Mouse (Mus musculus) embryonic facial prominence, embryonic 13.5 days (tissue): ENCODE measurements at regions not wholly inside any gene's neighbourhood (a gene's known extent, or its start where the extent isn't known, plus 50 kb on each side); places are given as distances from the start of the nearest gene placed in this dataset.
"Not testable (repeated sequence)": the region's sequence is repeated elsewhere in the genome, so short reads cannot be mapped to it uniquely, and the experiment has no call there.

ENCODE experiments used
- ATAC-seq: fragments of 200-750 bp; cut with Nextera tagmentation; 2 replicates; pipeline ENCODE4 v1.8.0; 2017; ENCODE audit warnings: low read depth; ENCODE audit not compliant: insufficient number of reproducible peaks, insufficient read depth, low FRiP score, low TSS enrichment
- H3K27ac ChIP-seq: fragments of 300-500 bp; sonication (generic); 2 replicates; pipeline ENCODE4 v1.5.1; 2015; ENCODE audit warnings: moderate library complexity, mild to moderate bottlenecking, inconsistent platforms
- H3K27me3 ChIP-seq: fragments of 300-500 bp; sonication (generic); 2 replicates; pipeline ENCODE4 v1.6.1; 2015; ENCODE audit warnings: mild to moderate bottlenecking, inconsistent platforms
- H3K36me3 ChIP-seq: fragments of 300-500 bp; sonication (generic); 2 replicates; pipeline ENCODE4 v1.6.1; 2015; ENCODE audit warnings: mild to moderate bottlenecking, inconsistent platforms
- H3K4me1 ChIP-seq: fragments of 300-500 bp; sonication (generic); 2 replicates; pipeline ENCODE4 v1.6.1; 2015; ENCODE audit warnings: inconsistent platforms
- H3K4me2 ChIP-seq: fragments of 300-500 bp; sonication (generic); 2 replicates; pipeline ENCODE4 v1.6.1; 2015; ENCODE audit warnings: moderate library complexity, mild to moderate bottlenecking, inconsistent platforms
- H3K4me3 ChIP-seq: fragments of 300-500 bp; sonication (generic); 2 replicates; pipeline ENCODE4 v1.5.1; 2015; ENCODE audit warnings: mild to moderate bottlenecking, inconsistent platforms
- H3K9ac ChIP-seq: fragments of 300-500 bp; sonication (generic); 2 replicates; pipeline ENCODE4 v1.6.1; 2015; ENCODE audit warnings: mild to moderate bottlenecking, inconsistent platforms
- H3K9me3 ChIP-seq: fragments of 300-500 bp; sonication (generic); 2 replicates; pipeline ENCODE4 v1.6.1; 2016; ENCODE audit warnings: inconsistent platforms

- H3K4me2 ChIP-seq, H3K9me3 ChIP-seq, H3K36me3 ChIP-seq, H3K4me3 ChIP-seq, H3K9ac ChIP-seq, H3K27ac ChIP-seq, H3K27me3 ChIP-seq, ATAC-seq: not testable (repeated sequence)
- peaks cover 13% of the 10 kb centered on the region for H3K4me1 ChIP-seq
Measured at GRCm38 (mm10) chr10:118922120-118922519, 52.1 kb upstream of the Dyrk2 start.
